Mouse (Mus musculus) liver, adult 2 months (tissue): ENCODE measurements around the gene Gm37240. TPM values are rescaled to one million over a fixed set of nuclear protein-coding genes. Genes with fewer than 3 reads are reported as not detected.

Source experiments
- DNase-seq: peaks from one replicate; pipeline ENCODE4 v3.0.0-alpha.2; 2011; ENCODE audit warnings: low read depth, low spot score; ENCODE audit errors: extremely low read depth
- H3K27ac ChIP-seq: fragments of 200-500 bp; replicated peaks from 2 replicates; pipeline ENCODE4 v1.5.1; 2012; ENCODE audit warnings: low read depth, mild to moderate bottlenecking, control low read depth, inconsistent platforms, low read length; ENCODE audit not compliant: insufficient read depth
- H3K27me3 ChIP-seq: fragments of 200-500 bp; 2 replicates; pipeline ENCODE4 v1.6.1; 2012; ENCODE audit warnings: mild to moderate bottlenecking, moderate library complexity, low read length, inconsistent platforms; ENCODE audit not compliant: control insufficient read depth, insufficient read depth
- H3K36me3 ChIP-seq: fragments of 200-500 bp; 2 replicates; pipeline ENCODE4 v1.6.1; 2012; ENCODE audit warnings: low read length, inconsistent platforms; ENCODE audit not compliant: control insufficient read depth, insufficient read depth
- H3K4me1 ChIP-seq: fragments of 200-500 bp; 2 replicates; pipeline ENCODE4 v1.6.1; 2011; ENCODE audit warnings: low read length; ENCODE audit not compliant: control insufficient read depth, insufficient read depth
- H3K4me3 ChIP-seq: fragments of 200-500 bp; 2 replicates; pipeline ENCODE4 v1.5.1; 2011; ENCODE audit warnings: low read depth, mild to moderate bottlenecking, control low read depth, low read length, moderate library complexity; ENCODE audit not compliant: insufficient read depth
- H3K79me2 ChIP-seq: fragments of 200-500 bp; 2 replicates; pipeline ENCODE4 v1.6.1; 2012; ENCODE audit warnings: inconsistent platforms, mild to moderate bottlenecking, low read length, moderate library complexity; ENCODE audit not compliant: control insufficient read depth, insufficient read depth
- H3K9ac ChIP-seq: fragments of 200-500 bp; 2 replicates; pipeline ENCODE4 v1.6.1; 2012; ENCODE audit warnings: low read depth, mild to moderate bottlenecking, control low read depth, inconsistent platforms, low read length
- CTCF ChIP-seq: fragments of 200-500 bp; IDR thresholded peaks from 2 replicates; pipeline ENCODE4 v1.5.1; 2011; ENCODE audit warnings: low read depth, low read length, control low read depth
- POLR2A ChIP-seq: fragments of 200-500 bp; IDR thresholded peaks from 2 replicates; pipeline ENCODE4 v1.6.1; 2011; ENCODE audit warnings: low read length, control low read depth; ENCODE audit not compliant: insufficient read depth; ENCODE audit errors: extremely low read depth
- WGBS: fragments of 180-500 bp; shearing (Covaris S2); methylation state at CpG from one replicate; pipeline ENCODE4 v1.1.7; 2018; 5-methylcytosine and 5-hydroxymethylcytosine counted together
- polyA plus RNA-seq: library from polyadenylated mRNA; depleted of rRNA; stranded (reverse); fragments of >200 nt; gene quantifications from 2 replicates; pipeline ENCODE4 v1.2.3, GENCODE M21; 2012
- total RNA-seq: library from RNA; depleted of rRNA; stranded (reverse); fragments of >200 nt; gene quantifications from 2 replicates; pipeline ENCODE4 v1.2.3, GENCODE M21; 2014

Gm37240 gene
- total and polyA plus RNA-seq, 2 experiments = 2.2 to 6.9 TPM

GRCm38 (mm10) chr3:85431208-85431607 lies 456.1 kb downstream of the Gm37240 start:
- WGBS = 95% methylated on average over 4 of the region's 4 CpGs
- no peak overlapping the region for H3K27ac ChIP-seq
- H3K9ac ChIP-seq = no peak overlapping the region
- DNase-seq = no peak
- no peaks in the 10 kb centered on the region for H3K4me1 ChIP-seq
- no peak overlapping the region for H3K4me3 ChIP-seq
- TF ChIP-seq CTCF (no peak), POLR2A (no peak)
- no peaks in the 10 kb centered on the region for H3K36me3 ChIP-seq
- no peaks in the 10 kb centered on the region for H3K27me3 ChIP-seq
- no peaks in the 10 kb centered on the region for H3K79me2 ChIP-seq

GRCm38 (mm10) chr3:85423376-85423997 lies 463.8 kb downstream of the Gm37240 start:
- no peak for TF ChIP-seq POLR2A
- TF ChIP-seq CTCF = no peak
- Histone ChIP-seq H3K4me3 (no peak overlapping the region), H3K9ac (no peak overlapping the region), H3K79me2 (no peaks in the 10 kb centered on the region), H3K36me3 (no peaks in the 10 kb centered on the region), H3K27me3 (no peaks in the 10 kb centered on the region), H3K27ac (no peak overlapping the region), H3K4me1 (no peaks in the 10 kb centered on the region)
- 84% methylated on average over 5 of the region's 5 CpGs for WGBS
- no peak for DNase-seq

DNA sequence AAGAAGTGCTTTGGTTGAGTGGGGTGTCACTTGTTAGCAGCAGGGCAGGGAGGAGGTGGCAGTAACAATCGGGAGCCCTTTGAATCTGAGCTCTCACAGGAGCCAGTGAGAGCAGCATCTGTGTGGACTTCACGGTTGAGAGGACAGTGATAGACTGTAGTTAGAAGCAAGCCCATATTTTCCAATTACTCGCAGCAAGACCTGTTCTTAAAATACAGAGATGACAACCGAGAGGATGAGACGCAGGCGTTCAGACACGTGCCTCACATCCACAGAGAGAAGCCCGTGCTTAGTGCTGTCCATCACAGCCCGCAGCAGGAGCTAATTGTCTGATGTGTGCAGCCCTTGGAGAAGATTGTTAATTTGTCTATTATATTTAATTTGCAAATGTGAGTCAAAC lies 465.9 kb downstream of the Gm37240 start:
- TF ChIP-seq POLR2A (no peak), CTCF (no peak)
- Histone ChIP-seq H3K27ac (no peak overlapping the region), H3K4me3 (no peak overlapping the region), H3K4me1 (no peaks in the 10 kb centered on the region), H3K36me3 (no peaks in the 10 kb centered on the region), H3K27me3 (no peaks in the 10 kb centered on the region), H3K9ac (no peak overlapping the region), H3K79me2 (no peaks in the 10 kb centered on the region)
- 87% methylated on average over 9 of the region's 9 CpGs for WGBS
- no peak for DNase-seq

GRCm38 (mm10) chr3:85417663-85418062 lies 469.7 kb downstream of the Gm37240 start:
- Histone ChIP-seq H3K9ac (no peak overlapping the region), H3K4me3 (no peak overlapping the region), H3K36me3 (no peaks in the 10 kb centered on the region), H3K27ac (no peak overlapping the region), H3K4me1 (no peaks in the 10 kb centered on the region), H3K27me3 (no peaks in the 10 kb centered on the region), H3K79me2 (no peaks in the 10 kb centered on the region)
- DNase-seq = no peak
- WGBS = 75% methylated on average over 4 of the region's 4 CpGs
- TF ChIP-seq CTCF (no peak), POLR2A (no peak)

DNA sequence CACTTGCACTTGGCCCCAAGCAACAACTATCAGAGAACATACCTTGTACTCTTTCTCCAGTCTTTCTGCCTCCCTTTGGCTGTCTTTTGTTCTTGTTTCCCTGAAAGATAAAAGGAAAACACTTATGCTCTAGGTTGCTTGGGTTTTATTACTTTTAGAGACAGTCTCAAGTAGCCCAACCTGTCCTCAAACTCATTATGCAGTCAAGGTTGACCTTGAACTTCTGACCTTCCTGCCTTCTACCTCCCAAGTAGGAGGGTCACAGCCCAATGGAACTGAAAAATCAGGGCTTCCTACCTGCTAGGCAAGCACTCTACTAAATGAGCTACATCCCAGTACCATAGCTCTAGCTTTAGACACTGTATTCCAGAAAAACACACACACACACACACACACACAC lies 488.5 kb downstream of the Gm37240 start:
- H3K9ac ChIP-seq = no peak overlapping the region
- no peak overlapping the region for H3K4me3 ChIP-seq
- no peak for TF ChIP-seq POLR2A
- no peak for TF ChIP-seq CTCF
- H3K79me2 ChIP-seq = no peaks in the 10 kb centered on the region
- H3K4me1 ChIP-seq = no peaks in the 10 kb centered on the region
- H3K36me3 ChIP-seq = no peaks in the 10 kb centered on the region
- no peaks in the 10 kb centered on the region for H3K27me3 ChIP-seq
- no peak overlapping the region for H3K27ac ChIP-seq
- no peak for DNase-seq

DNA sequence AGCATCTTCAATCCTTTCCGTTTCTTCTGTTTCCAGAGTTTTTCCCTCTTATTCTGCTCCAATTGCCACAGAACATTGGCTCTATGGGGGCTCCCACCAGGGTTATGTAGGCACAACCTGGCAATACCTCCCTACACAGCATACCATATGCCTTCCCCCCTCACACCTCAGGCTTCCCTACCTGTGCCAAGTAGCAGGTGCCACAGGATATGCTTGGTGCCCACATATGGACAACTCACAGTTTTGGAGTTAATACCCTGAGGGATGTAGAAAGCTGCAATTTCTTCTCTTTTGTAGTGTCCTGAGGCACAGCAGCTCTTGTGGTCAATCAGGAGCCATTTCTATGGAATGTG lies 488.9 kb downstream of the Gm37240 start:
- no peak overlapping the region for H3K27ac ChIP-seq
- no peak overlapping the region for H3K9ac ChIP-seq
- no peaks in the 10 kb centered on the region for H3K79me2 ChIP-seq
- H3K27me3 ChIP-seq = no peaks in the 10 kb centered on the region
- TF ChIP-seq POLR2A (no peak), CTCF (no peak)
- H3K4me3 ChIP-seq = no peak overlapping the region
- no peaks in the 10 kb centered on the region for H3K36me3 ChIP-seq
- WGBS = 87% methylated on average over 1 of the region's 1 CpGs
- no peak for DNase-seq
- no peaks in the 10 kb centered on the region for H3K4me1 ChIP-seq
